Mouse (Mus musculus): ENCODE data around the gene Ankdd1b.

GRCm38 (mm10) chr13:96431595-96432156 lies 39.3 kb downstream of the Ankdd1b start:
- no peak for TF ChIP-seq POLR2A (IDR thresholded peaks at IDR 0.05; ENCODE audit: borderline replicate concordance, insufficient read depth, low read length)
- TF ChIP-seq CTCF (IDR thresholded peaks at IDR 0.05; ENCODE audit: borderline replicate concordance, insufficient read depth, low read depth, low read length) = peak; percentile 91

Measured in cerebellum, adult 2 months (tissue).